Mouse (Mus musculus): ENCODE data around the gene Catsperd. TPM values are rescaled to one million over a fixed set of nuclear protein-coding genes. Genes with fewer than 3 reads are reported as not detected.
"Not testable (repeated sequence)": the region's sequence is repeated elsewhere in the genome, so short reads cannot be mapped to it uniquely, and the experiment has no call there.

Catsperd gene
- total RNA-seq, 1 experiment = 1.3 TPM

DNA sequence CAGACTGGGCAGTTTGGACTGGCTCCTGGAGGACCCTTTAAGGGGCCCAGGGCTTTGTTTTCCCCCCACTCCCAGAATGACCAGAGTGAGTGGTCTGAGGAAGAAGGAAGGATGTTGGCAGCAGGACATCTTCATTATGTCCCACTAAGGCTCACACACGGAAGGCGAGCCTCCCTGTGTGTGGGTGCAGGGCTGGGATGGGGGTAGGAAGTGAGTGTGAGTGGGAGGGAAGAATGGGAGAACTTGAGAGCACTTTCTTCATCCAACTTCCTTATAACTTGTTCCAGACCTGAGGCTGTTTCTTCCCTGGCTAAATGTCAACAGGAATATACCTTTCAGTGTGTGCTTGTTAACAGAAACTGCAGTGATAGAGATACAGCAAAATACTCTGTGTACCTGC is 16.6 kb upstream of the Catsperd start:
- in situ Hi-C loops (cut with MboI; ENCODE audit: low sequenced_read_pairs in 2 of 2, unreplicated experiment in 2 of 2) = no loop called here
- Histone ChIP-seq H3K4me1 (ENCODE audit: control insufficient read depth in 2 of 2, insufficient read depth in 2 of 2, low read length in 2 of 2, poor library complexity in 1 of 2) (peaks cover 7 to 20% of the 10 kb centered on the region in 2 experiments), H3K9me3 (ENCODE audit: control insufficient read depth, insufficient read depth, low read depth, low read length) (no peaks in the 10 kb centered on the region), H3K36me3 (ENCODE audit: control insufficient read depth, insufficient read depth, low read length, poor library complexity, severe bottlenecking) (peaks cover 40% of the 10 kb centered on the region), H3K27ac (ENCODE audit: insufficient read depth, low read depth, low read length, poor library complexity, severe bottlenecking) (no peak overlapping the region), H3K4me3 (ENCODE audit: insufficient read depth in 1 of 2, low read depth in 1 of 2, low read length in 2 of 2, poor library complexity in 1 of 2, severe bottlenecking in 1 of 2) (peak overlapping the region in 1 of 2 experiments; percentile 95; a peak in 1 of 4 replicates), H3K9ac (ENCODE audit: insufficient read depth, low read depth, low read length, poor library complexity, severe bottlenecking) (peak overlapping the region; percentile 34; the same call in 1 of the 2 replicates)
- no peak for DNase-seq (ENCODE audit: low read depth, low spot score)
- no peak for TF ChIP-seq ZC3H11A (IDR thresholded peaks at IDR 0.05; ENCODE audit: borderline replicate concordance, low read depth, low read length)

DNA sequence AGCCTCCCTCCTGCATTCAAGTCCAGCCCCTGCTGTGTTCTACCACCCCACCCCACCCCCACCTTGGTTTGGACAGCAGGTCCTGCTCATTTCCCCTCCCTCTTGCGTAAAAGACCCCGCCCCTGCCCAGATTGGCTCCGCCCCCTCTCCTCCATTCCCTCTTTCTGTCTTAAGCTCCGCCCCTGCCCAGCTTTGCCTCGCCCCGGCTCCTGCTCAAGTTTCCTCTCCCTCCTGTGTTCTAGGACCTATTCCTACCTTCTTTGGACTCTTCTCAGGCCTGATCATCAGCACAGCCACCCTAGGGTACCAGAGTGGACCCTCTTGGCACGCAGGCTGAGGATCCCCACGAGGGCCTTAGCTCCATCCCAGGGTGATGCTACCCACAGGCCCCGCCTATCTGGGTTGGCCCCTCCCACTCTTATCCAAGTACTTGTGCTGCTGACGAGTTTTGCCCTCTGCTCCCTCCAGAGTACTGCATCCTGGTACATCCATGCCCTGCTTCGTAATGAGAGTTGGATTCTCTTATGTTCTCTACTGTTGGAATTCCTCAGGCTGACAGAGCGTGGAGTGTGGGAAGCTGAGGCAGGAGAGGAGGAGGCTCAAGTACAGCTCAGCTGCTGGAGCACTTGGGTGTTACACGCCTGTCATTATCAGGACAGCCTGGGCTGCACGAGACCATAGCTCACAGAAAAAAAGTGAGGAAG is 15.9 kb upstream of the Catsperd start:
- in situ Hi-C loops (cut with MboI; ENCODE audit: low sequenced_read_pairs in 2 of 2, unreplicated experiment in 2 of 2) = no loop called here
- peaks cover 7 to 22% of the 10 kb centered on the region in 2 experiments for H3K4me1 ChIP-seq (ENCODE audit: control insufficient read depth in 2 of 2, insufficient read depth in 2 of 2, low read length in 2 of 2, poor library complexity in 1 of 2)
- H3K36me3 ChIP-seq (ENCODE audit: control insufficient read depth, insufficient read depth, low read length, poor library complexity, severe bottlenecking) = peaks cover 40% of the 10 kb centered on the region
- TF ChIP-seq ZNF384 (IDR thresholded peaks at IDR 0.05; ENCODE audit: low read depth, low read length) = no peak
- TF ChIP-seq CHD2 (IDR thresholded peaks at IDR 0.05; ENCODE audit: low read depth, low read length) = no peak
- no peak for TF ChIP-seq MAFK (IDR thresholded peaks at IDR 0.05; ENCODE audit: insufficient read depth, low read depth, low read length)
- no peak for TF ChIP-seq HCFC1 (IDR thresholded peaks at IDR 0.05; ENCODE audit: borderline replicate concordance, insufficient read depth, low read length)
- no peak for TF ChIP-seq ZC3H11A (IDR thresholded peaks at IDR 0.05; ENCODE audit: borderline replicate concordance, low read depth, low read length)
- peak overlapping the region; percentile 78 for H3K9ac ChIP-seq (ENCODE audit: insufficient read depth, low read depth, low read length, poor library complexity, severe bottlenecking)
- H3K9me3 ChIP-seq (ENCODE audit: control insufficient read depth, insufficient read depth, low read depth, low read length) = no peaks in the 10 kb centered on the region
- H3K4me3 ChIP-seq (ENCODE audit: insufficient read depth in 1 of 2, low read depth in 1 of 2, low read length in 2 of 2, poor library complexity in 1 of 2, severe bottlenecking in 1 of 2) = peak overlapping the region; percentile 67 to 95
- peak; percentile 96 for DNase-seq (ENCODE audit: low read depth, low spot score)
- peak overlapping the region; percentile 65 for H3K27ac ChIP-seq (ENCODE audit: insufficient read depth, low read depth, low read length, poor library complexity, severe bottlenecking)

DNA sequence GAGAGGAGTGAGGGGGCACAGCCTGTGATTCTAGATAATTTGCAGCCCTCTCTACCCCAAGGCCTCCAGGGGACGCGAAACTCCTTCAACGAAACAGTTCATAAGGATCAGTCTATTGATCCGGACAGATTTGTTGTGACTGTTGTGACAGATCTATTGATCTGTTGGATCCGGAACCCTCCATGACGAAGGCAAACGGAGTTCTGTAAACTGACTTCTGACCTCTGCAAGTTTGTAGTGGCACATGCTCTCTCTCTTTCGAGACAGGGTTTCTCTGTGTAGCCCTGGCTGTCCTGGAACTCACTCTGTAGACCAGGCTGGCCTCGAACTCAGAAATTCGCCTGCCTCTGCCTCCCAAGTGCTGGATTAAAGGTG is 15.4 kb upstream of the Catsperd start:
- Histone ChIP-seq H3K9ac (ENCODE audit: insufficient read depth, low read depth, low read length, poor library complexity, severe bottlenecking) (peak overlapping the region; percentile 78), H3K4me3 (ENCODE audit: insufficient read depth in 1 of 2, low read depth in 1 of 2, low read length in 2 of 2, poor library complexity in 1 of 2, severe bottlenecking in 1 of 2) (peak overlapping the region; percentile 67 to 95), H3K4me1 (ENCODE audit: control insufficient read depth in 2 of 2, insufficient read depth in 2 of 2, low read length in 2 of 2, poor library complexity in 1 of 2) (peaks cover 7 to 22% of the 10 kb centered on the region in 2 experiments), H3K27ac (ENCODE audit: insufficient read depth, low read depth, low read length, poor library complexity, severe bottlenecking) (peak overlapping the region; percentile 17), H3K36me3 (ENCODE audit: control insufficient read depth, insufficient read depth, low read length, poor library complexity, severe bottlenecking) (peaks cover 41% of the 10 kb centered on the region)
- H3K9me3 ChIP-seq (ENCODE audit: control insufficient read depth, insufficient read depth, low read depth, low read length); in situ Hi-C loops (cut with MboI; ENCODE audit: low sequenced_read_pairs in 2 of 2, unreplicated experiment in 2 of 2); DNase-seq (ENCODE audit: low read depth, low spot score): not testable (repeated sequence)

DNA sequence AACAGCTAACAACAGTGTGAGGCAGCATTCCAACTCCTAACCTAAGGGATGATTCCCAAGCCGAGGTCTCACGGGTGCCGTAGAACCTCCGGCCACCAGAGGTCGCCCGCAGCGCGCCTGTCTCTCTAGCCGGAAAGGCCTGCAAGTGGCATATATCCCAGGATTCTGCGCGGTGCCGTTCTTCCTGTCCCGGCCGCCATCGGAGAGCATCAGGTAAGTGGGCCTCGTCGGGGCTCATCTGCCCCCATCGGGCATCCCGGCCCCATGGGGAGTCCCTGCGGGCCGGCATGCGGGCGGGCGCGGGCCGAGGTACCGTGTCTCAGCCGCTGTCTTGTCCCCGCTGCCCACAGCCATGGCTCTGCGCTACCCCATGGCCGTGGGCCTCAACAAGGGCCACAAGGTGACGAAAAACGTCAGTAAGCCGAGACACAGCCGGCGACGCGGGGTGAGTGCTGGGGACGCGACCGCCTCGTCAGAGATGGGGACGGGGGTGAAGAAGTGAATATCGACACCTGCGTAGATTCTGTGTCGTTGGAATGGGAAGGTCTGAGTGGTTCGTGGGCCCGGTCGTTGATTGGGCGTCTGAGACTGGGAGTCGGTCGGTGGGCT is 14.6 kb upstream of the Catsperd start, which contains the start of gene Rpl36:
TSS of gene Rpl36 (plus strand) at position 181 of the 609 bp plus-strand sequence.
- H3K36me3 ChIP-seq (ENCODE audit: control insufficient read depth, insufficient read depth, low read length, poor library complexity, severe bottlenecking) = peaks cover 47% of the 10 kb centered on the region
- peak; percentile 78 for DNase-seq (ENCODE audit: low read depth, low spot score)
- H3K9ac ChIP-seq (ENCODE audit: insufficient read depth, low read depth, low read length, poor library complexity, severe bottlenecking) = peak within 1 kb of the TSS; percentile 94
- H3K4me1 ChIP-seq (ENCODE audit: control insufficient read depth in 2 of 2, insufficient read depth in 2 of 2, low read length in 2 of 2, poor library complexity in 1 of 2) = peaks cover 7 to 22% of the 10 kb centered on the region in 2 experiments
- TF ChIP-seq CHD2 (IDR thresholded peaks at IDR 0.05; ENCODE audit: low read depth, low read length) (no peak), HCFC1 (IDR thresholded peaks at IDR 0.05; ENCODE audit: borderline replicate concordance, insufficient read depth, low read length) (peak; percentile 67; the same call in 1 of the 2 replicates)
- H3K27ac ChIP-seq (ENCODE audit: insufficient read depth, low read depth, low read length, poor library complexity, severe bottlenecking) = peak within 1 kb of the TSS; percentile 85
- no peaks in the 10 kb centered on the region for H3K9me3 ChIP-seq (ENCODE audit: control insufficient read depth, insufficient read depth, low read depth, low read length)
- peak within 1 kb of the TSS; percentile 85 to 95 for H3K4me3 ChIP-seq (ENCODE audit: insufficient read depth in 1 of 2, low read depth in 1 of 2, low read length in 2 of 2, poor library complexity in 1 of 2, severe bottlenecking in 1 of 2)
- in situ Hi-C loops (cut with MboI; ENCODE audit: low sequenced_read_pairs in 2 of 2, unreplicated experiment in 2 of 2) = no loop called here

DNA sequence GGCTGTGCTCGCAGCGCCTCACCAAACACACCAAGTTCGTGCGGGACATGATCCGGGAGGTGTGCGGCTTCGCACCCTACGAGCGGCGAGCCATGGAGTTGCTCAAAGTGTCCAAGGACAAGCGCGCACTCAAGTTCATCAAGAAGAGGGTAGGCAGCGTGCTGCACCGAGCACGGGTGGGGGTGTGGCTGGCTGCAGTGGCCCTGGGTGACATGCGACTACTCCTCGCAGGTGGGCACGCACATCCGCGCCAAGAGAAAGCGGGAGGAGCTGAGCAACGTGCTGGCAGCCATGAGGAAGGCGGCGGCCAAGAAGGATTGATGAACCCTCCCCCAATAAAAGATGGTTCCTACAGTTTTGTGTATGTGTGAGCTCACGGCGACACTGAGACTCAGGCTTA is 14.1 kb upstream of the Catsperd start:
- Histone ChIP-seq H3K4me1 (ENCODE audit: control insufficient read depth in 2 of 2, insufficient read depth in 2 of 2, low read length in 2 of 2, poor library complexity in 1 of 2) (peaks cover 5 to 17% of the 10 kb centered on the region in 2 experiments; a peak in 3 of 4 replicates), H3K9ac (ENCODE audit: insufficient read depth, low read depth, low read length, poor library complexity, severe bottlenecking) (peak overlapping the region; percentile 94), H3K4me3 (ENCODE audit: insufficient read depth in 1 of 2, low read depth in 1 of 2, low read length in 2 of 2, poor library complexity in 1 of 2, severe bottlenecking in 1 of 2) (peak overlapping the region; percentile 85 to 89), H3K27ac (ENCODE audit: insufficient read depth, low read depth, low read length, poor library complexity, severe bottlenecking) (peak overlapping the region; percentile 85), H3K36me3 (ENCODE audit: control insufficient read depth, insufficient read depth, low read length, poor library complexity, severe bottlenecking) (peaks cover 52% of the 10 kb centered on the region)
- in situ Hi-C loops (cut with MboI; ENCODE audit: low sequenced_read_pairs in 2 of 2, unreplicated experiment in 2 of 2); H3K9me3 ChIP-seq (ENCODE audit: control insufficient read depth, insufficient read depth, low read depth, low read length): not testable (repeated sequence)
- DNase-seq (ENCODE audit: low read depth, low spot score) = peak; percentile 13
